Mouse (Mus musculus): ENCODE measurements around the gene Trp53i13. TPM values are rescaled to one million over a fixed set of nuclear protein-coding genes. Genes with fewer than 3 reads are reported as not detected.

The Trp53i13 gene
- polyA plus RNA-seq, 1 experiment = 1.3 TPM

GRCm38 (mm10) chr11:77494344-77494676, 21.5 kb downstream of the Trp53i13 start:
- Histone ChIP-seq H3K27me3 (ENCODE audit: control insufficient read depth) (peaks cover 31% of the 10 kb centered on the region), H3K9me3 (ENCODE audit: control insufficient read depth, low read length) (peaks cover 2% of the 10 kb centered on the region; the same call in 1 of the 2 replicates), H3K4me3 (replicated peaks) (peak overlapping the region; percentile 65), H3K4me1 (ENCODE audit: control insufficient read depth) (peaks cover 71% of the 10 kb centered on the region), H3K36me3 (ENCODE audit: control insufficient read depth) (peaks cover 10% of the 10 kb centered on the region)
- TF ChIP-seq GATA1 (IDR thresholded peaks at IDR 0.05; ENCODE audit: low read length) (no peak), TAL1 (IDR thresholded peaks at IDR 0.05; ENCODE audit: low read length) (no peak)

DNA sequence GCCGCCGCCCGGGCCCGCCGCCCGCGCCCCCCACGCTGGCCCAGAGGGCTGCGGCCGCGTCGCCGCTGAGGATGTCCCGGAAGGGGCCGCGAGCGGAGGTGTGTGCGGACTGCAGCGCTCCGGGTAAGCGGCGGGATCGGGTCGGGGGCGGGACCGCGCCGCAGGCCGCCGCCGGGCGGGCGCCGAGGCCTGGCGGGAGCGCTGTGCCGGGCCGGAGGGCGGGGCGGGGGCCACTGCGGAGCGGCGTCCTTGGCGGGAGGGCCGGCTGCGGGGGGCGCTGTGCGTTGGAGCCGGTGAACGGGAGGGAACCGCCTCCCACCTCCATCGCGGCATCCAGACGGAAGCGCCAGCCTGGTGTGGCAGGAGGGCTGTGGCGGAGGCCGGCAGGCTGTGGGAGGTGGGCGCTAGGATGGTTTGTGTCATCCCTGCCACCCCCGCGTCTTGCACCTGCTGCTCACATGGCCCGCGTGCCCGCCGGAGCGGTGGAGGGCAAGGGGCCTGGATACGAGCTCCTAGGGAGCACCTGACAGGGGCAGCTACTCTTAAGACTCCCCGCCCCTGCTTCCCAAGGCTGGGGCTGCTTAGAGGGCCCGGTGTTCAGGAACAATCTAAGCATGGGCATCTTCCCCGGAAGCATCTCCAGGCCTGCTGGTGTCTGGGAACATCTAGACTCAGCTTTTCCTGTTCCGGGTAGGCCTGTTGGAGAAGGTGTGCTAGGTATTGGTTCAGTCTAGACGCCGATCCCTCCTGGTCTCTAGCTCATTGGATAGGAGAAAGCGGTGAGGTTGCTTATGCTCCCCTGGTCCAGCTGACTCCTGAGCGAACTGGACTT, 22.1 kb downstream of the Trp53i13 start, which contains the start of gene Git1:
Gene Git1 (plus strand): TSS at position 51 of the 832 bp plus-strand sequence.
- Histone ChIP-seq H3K36me3 (ENCODE audit: control insufficient read depth) (peaks cover 5% of the 10 kb centered on the region), H3K4me1 (ENCODE audit: control insufficient read depth) (peaks cover 77% of the 10 kb centered on the region), H3K27me3 (ENCODE audit: control insufficient read depth) (peaks cover 37% of the 10 kb centered on the region), H3K9me3 (ENCODE audit: control insufficient read depth, low read length) (peaks cover 2% of the 10 kb centered on the region; the same call in 1 of the 2 replicates), H3K4me3 (replicated peaks) (peak within 1 kb of the TSS; percentile 65)
- TF ChIP-seq TAL1 (IDR thresholded peaks at IDR 0.05; ENCODE audit: low read length) (no peak), GATA1 (IDR thresholded peaks at IDR 0.05; ENCODE audit: low read length) (no peak)

GRCm38 (mm10) chr11:77492911-77493332, 22.9 kb downstream of the Trp53i13 start:
- Histone ChIP-seq H3K4me1 (ENCODE audit: control insufficient read depth) (peaks cover 77% of the 10 kb centered on the region), H3K36me3 (ENCODE audit: control insufficient read depth) (peaks cover 4% of the 10 kb centered on the region; the same call in 1 of the 2 replicates), H3K27me3 (ENCODE audit: control insufficient read depth) (peaks cover 45% of the 10 kb centered on the region), H3K9me3 (ENCODE audit: control insufficient read depth, low read length) (peaks cover 2% of the 10 kb centered on the region; the same call in 1 of the 2 replicates), H3K4me3 (replicated peaks) (peak overlapping the region; percentile 65)
- TF ChIP-seq TAL1 (IDR thresholded peaks at IDR 0.05; ENCODE audit: low read length) (no peak), GATA1 (IDR thresholded peaks at IDR 0.05; ENCODE audit: low read length) (no peak)

DNA sequence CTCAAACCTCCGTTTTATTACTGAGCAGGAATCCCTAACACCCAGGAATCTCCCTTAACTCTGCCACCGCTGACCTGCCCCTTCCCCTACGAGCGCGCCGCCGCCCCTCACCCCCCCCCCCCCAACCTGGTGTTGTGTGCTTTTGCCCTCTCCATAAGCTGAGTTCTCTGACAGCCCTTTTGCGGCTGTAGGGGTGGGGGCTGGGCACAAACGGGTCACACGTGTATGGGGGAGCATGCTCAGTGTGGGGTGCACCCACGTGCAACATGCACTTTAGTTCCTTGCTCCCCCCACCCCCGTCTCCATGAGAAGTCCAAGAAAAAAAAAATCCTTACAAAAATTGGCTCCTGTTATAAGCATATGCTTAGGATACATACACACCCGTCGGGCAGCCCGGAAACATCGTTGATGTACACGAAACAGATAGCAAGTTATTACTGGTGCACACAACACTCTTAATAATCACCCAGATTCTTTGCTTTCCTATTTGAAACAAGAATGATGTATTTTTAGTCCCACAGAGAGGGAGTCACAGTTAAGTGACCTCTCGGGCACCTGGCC, 23.4 kb downstream of the Trp53i13 start:
- peaks cover 4% of the 10 kb centered on the region; the same call in 1 of the 2 replicates for H3K36me3 ChIP-seq (ENCODE audit: control insufficient read depth)
- peaks cover 73% of the 10 kb centered on the region for H3K4me1 ChIP-seq (ENCODE audit: control insufficient read depth)
- TF ChIP-seq TAL1 (IDR thresholded peaks at IDR 0.05; ENCODE audit: low read length) (no peak), GATA1 (IDR thresholded peaks at IDR 0.05; ENCODE audit: low read length) (no peak)
- peak overlapping the region; percentile 65 for H3K4me3 ChIP-seq (replicated peaks)
- H3K27me3 ChIP-seq (ENCODE audit: control insufficient read depth) = peaks cover 50% of the 10 kb centered on the region
- peaks cover 2% of the 10 kb centered on the region; the same call in 1 of the 2 replicates for H3K9me3 ChIP-seq (ENCODE audit: control insufficient read depth, low read length)

- Histone ChIP-seq H3K9me3 (ENCODE audit: control insufficient read depth, low read length) (peaks cover 2% of the 10 kb centered on the region; the same call in 1 of the 2 replicates), H3K27me3 (ENCODE audit: control insufficient read depth) (peaks cover 50% of the 10 kb centered on the region), H3K4me1 (ENCODE audit: control insufficient read depth) (peaks cover 66% of the 10 kb centered on the region), H3K4me3 (replicated peaks) (peak overlapping the region; percentile 65), H3K36me3 (ENCODE audit: control insufficient read depth) (no peaks in the 10 kb centered on the region)
- TF ChIP-seq GATA1 (IDR thresholded peaks at IDR 0.05; ENCODE audit: low read length) (no peak), TAL1 (IDR thresholded peaks at IDR 0.05; ENCODE audit: low read length) (no peak)
These were observed 24.1 kb downstream of the Trp53i13 start for GRCm38 (mm10) chr11:77491502-77492291.

GRCm38 (mm10) chr11:77491123-77491501, 24.7 kb downstream of the Trp53i13 start:
- Histone ChIP-seq H3K27me3 (ENCODE audit: control insufficient read depth) (peaks cover 50% of the 10 kb centered on the region), H3K4me1 (ENCODE audit: control insufficient read depth) (peaks cover 64% of the 10 kb centered on the region), H3K36me3 (ENCODE audit: control insufficient read depth) (no peaks in the 10 kb centered on the region), H3K9me3 (ENCODE audit: control insufficient read depth, low read length) (peaks cover 2% of the 10 kb centered on the region; the same call in 1 of the 2 replicates), H3K4me3 (replicated peaks) (peak overlapping the region; percentile 65)
- TF ChIP-seq TAL1 (IDR thresholded peaks at IDR 0.05; ENCODE audit: low read length) (no peak), GATA1 (IDR thresholded peaks at IDR 0.05; ENCODE audit: low read length) (no peak)

DNA sequence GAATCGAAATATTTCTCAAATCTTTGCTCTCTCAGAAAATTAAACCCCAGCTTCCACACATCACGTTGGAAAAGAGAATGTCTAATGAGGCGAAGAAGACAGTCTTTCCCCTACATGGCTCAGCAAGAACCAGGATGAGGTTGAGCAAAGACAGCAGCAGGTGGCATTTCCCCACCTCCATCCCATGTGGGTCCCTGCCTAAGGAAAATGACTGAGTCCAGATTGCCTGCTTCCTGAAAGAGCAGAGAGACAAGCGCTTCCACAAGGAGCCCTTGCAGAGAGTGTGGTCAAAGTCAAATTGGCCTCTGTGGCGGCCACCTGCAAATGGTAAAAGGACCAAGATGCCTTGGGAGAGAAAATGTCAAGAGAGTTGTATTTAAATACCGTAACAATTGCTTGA, 25.3 kb downstream of the Trp53i13 start:
- Histone ChIP-seq H3K4me1 (ENCODE audit: control insufficient read depth) (peaks cover 60% of the 10 kb centered on the region), H3K4me3 (replicated peaks) (no peak overlapping the region), H3K27me3 (ENCODE audit: control insufficient read depth) (peaks cover 50% of the 10 kb centered on the region)

GRCm38 (mm10) chr11:77489591-77490235, 26.1 kb downstream of the Trp53i13 start, which contains the start of gene Ankrd13b:
Gene Ankrd13b, minus strand, starts transcription at chr11:77489678.
- Histone ChIP-seq H3K4me3 (replicated peaks) (peak within 1 kb of the TSS; percentile 64), H3K36me3 (ENCODE audit: control insufficient read depth) (no peaks in the 10 kb centered on the region), H3K4me1 (ENCODE audit: control insufficient read depth) (peaks cover 54% of the 10 kb centered on the region), H3K27me3 (ENCODE audit: control insufficient read depth) (peaks cover 50% of the 10 kb centered on the region), H3K9me3 (ENCODE audit: control insufficient read depth, low read length) (peaks cover 2% of the 10 kb centered on the region; the same call in 1 of the 2 replicates)
- TF ChIP-seq GATA1 (IDR thresholded peaks at IDR 0.05; ENCODE audit: low read length) = no peak
- no peak for TF ChIP-seq TAL1 (IDR thresholded peaks at IDR 0.05; ENCODE audit: low read length)

More for the DNA sequence above, 25.3 kb downstream of the Trp53i13 start:
- Histone ChIP-seq H3K9me3 (ENCODE audit: control insufficient read depth, low read length) (peaks cover 2% of the 10 kb centered on the region; the same call in 1 of the 2 replicates), H3K36me3 (ENCODE audit: control insufficient read depth) (no peaks in the 10 kb centered on the region)
- no peak for TF ChIP-seq TAL1 (IDR thresholded peaks at IDR 0.05; ENCODE audit: low read length)

Data from erythroblast, embryonic 14.5 days (primary cell).